Mouse (Mus musculus): Measurements from ENCODE around the gene Lbr.

Gene Lbr

GRCm38 (mm10) chr1:181769392-181769791 is 73.5 kb downstream of the Lbr start:
- DNase-seq = no peak

All from lung, postnatal 4 days (tissue).